Mouse (Mus musculus): ENCODE results near the gene Cabp7. TPM values are rescaled to one million over a fixed set of nuclear protein-coding genes. Genes with fewer than 3 reads are reported as not detected.

The Cabp7 gene
- polyA plus RNA-seq, 1 experiment from 2014 or later = 0.06 TPM

Other genes starting within 250 kb of the Cabp7 start
- gene Mtmr3, start 151.9 kb downstream of the Cabp7 start, polyA plus RNA-seq (2016; fragmentation: Nextera tagmentation; extraction: Ambion mirVana) = 38.8 and 41.4 TPM in 2 replicates
- not detected in 2 replicates for gene Gm11032, start 126.7 kb downstream of the Cabp7 start, polyA plus RNA-seq (2016; fragmentation: Nextera tagmentation; extraction: Ambion mirVana)
- gene Ascc2, start 109.0 kb downstream of the Cabp7 start, polyA plus RNA-seq (2016; fragmentation: Nextera tagmentation; extraction: Ambion mirVana) = 26.7 and 27.8 TPM in 2 replicates
- gene Uqcr10, start 42.4 kb downstream of the Cabp7 start, polyA plus RNA-seq (2016; fragmentation: Nextera tagmentation; extraction: Ambion mirVana) = 698 and 713 TPM in 2 replicates
- 33.4 and 33.8 TPM in 2 replicates for gene Zmat5, start 42.1 kb downstream of the Cabp7 start, polyA plus RNA-seq (2016; fragmentation: Nextera tagmentation; extraction: Ambion mirVana)
- 29.5 and 33.0 TPM in 2 replicates for gene Nf2, start 102.8 kb upstream of the Cabp7 start, polyA plus RNA-seq (2016; fragmentation: Nextera tagmentation; extraction: Ambion mirVana)
- 68.0 and 76.6 TPM in 2 replicates for gene Nipsnap1, start 127.2 kb upstream of the Cabp7 start, polyA plus RNA-seq (2016; fragmentation: Nextera tagmentation; extraction: Ambion mirVana)
- 27.8 and 28.1 TPM in 2 replicates for gene Thoc5, start 148.5 kb upstream of the Cabp7 start, polyA plus RNA-seq (2016; fragmentation: Nextera tagmentation; extraction: Ambion mirVana)
- 0.66 and 0.73 TPM in 2 replicates for gene Nefh, start 201.3 kb upstream of the Cabp7 start, polyA plus RNA-seq (2016; fragmentation: Nextera tagmentation; extraction: Ambion mirVana)
- gene Ap1b1, start 240.0 kb upstream of the Cabp7 start, polyA plus RNA-seq (2016; fragmentation: Nextera tagmentation; extraction: Ambion mirVana) = 110 TPM in 2 replicates

Data from liver, embryonic 12.5 days (tissue).